27 mouse cellular contexts compared by ENCODE assay signal in genomic region chr8:122197342-122197741, GRCm38 (mm10).
A peak's percentile ranks its signal among the peaks of the same experiment; 100 is the strongest.
DNase-seq lines count a peak whose midpoint lies in the region; ATAC-seq lines count a peak whose summit lies in the region.
"Had no signal": no experiment of that assay in that cellular context is flagged by ENCODE, and none has a peak within 500 bp of the region (broad histone marks: within the 10 kb centered on the region; RNA-seq: fewer than 3 reads in every experiment).

No protein-coding gene starts in this region.

- no peaks in the 10 kb centered on the region for H3K27me3 ChIP-seq in forebrain, embryonic 10.5 days (ENCODE audit: poor library complexity, severe bottlenecking)
- H3K27me3 ChIP-seq: embryonic facial prominence, embryonic 13.5 days; embryonic facial prominence, embryonic 15.5 days; forebrain, embryonic 13.5 days; forebrain, embryonic 15.5 days; Patski had no signal

- no peak overlapping the region for H3K4me3 ChIP-seq in forebrain, embryonic 10.5 days
- H3K4me3 ChIP-seq: embryonic facial prominence, embryonic 13.5 days; embryonic facial prominence, embryonic 15.5 days; erythroblast, embryonic 14.5 days; forebrain, embryonic 13.5 days; forebrain, embryonic 15.5 days had no signal

- no peaks in the 10 kb centered on the region for H3K9me3 ChIP-seq in forebrain, embryonic 10.5 days
- H3K9me3 ChIP-seq: embryonic facial prominence, embryonic 13.5 days; embryonic facial prominence, embryonic 15.5 days; forebrain, embryonic 13.5 days; forebrain, embryonic 15.5 days; G1E had no signal

- H3K27ac ChIP-seq in forebrain, embryonic 10.5 days = no peak overlapping the region
- H3K27ac ChIP-seq: embryonic facial prominence, embryonic 13.5 days; embryonic facial prominence, embryonic 15.5 days; forebrain, embryonic 13.5 days; forebrain, embryonic 15.5 days had no signal

- WGBS in forebrain, embryonic 10.5 days = 75% methylated on average over 5 of the region's 5 CpGs

- ATAC-seq in common myeloid progenitor, adult 5-6 weeks (replicated peaks; ENCODE audit: low read depth, poor library complexity, severe bottlenecking) = peak; percentile 64
- peak; percentile 46; the same call in 1 of the 2 replicates for ATAC-seq in megakaryocyte progenitor cell, adult 5-6 weeks (replicated peaks; ENCODE audit: poor library complexity)
- ATAC-seq: CD4-positive, CD25-positive, alpha-beta regulatory T cell, adult 4 months; forebrain, embryonic 13.5 days; forebrain, embryonic 15.5 days; forebrain, postnatal 0 days; Patski had no signal

- H3K36me3 ChIP-seq in forebrain, embryonic 10.5 days (replicated peaks) = no peaks in the 10 kb centered on the region
- H3K36me3 ChIP-seq: embryonic facial prominence, embryonic 13.5 days; embryonic facial prominence, embryonic 15.5 days; forebrain, embryonic 15.5 days; G1E had no signal

- H3K4me1 ChIP-seq in forebrain, embryonic 10.5 days = peaks cover 30% of the 10 kb centered on the region

- peak; percentile 82 for DNase-seq in 416B (ENCODE audit: low read depth)
- DNase-seq in R1 (ENCODE audit: low read depth, low spot score) = peak; percentile 20
- no peak for DNase-seq in heart, postnatal 4 days
- DNase-seq in forebrain, embryonic 10.5 days (ENCODE audit: extremely low spot score, low spot score) = no peak
- DNase-seq in spleen, adult 12 weeks (ENCODE audit: low spot score) = no peak
- no peak for DNase-seq in gastrocnemius, postnatal 25 days
- DNase-seq: adrenal gland, adult 2 months; adrenal gland, postnatal 10 days; adrenal gland, postnatal 25 days; B cell, adult 2 months; cerebellum, adult 11-12 months; cerebellum, adult 2 months; cerebellum, adult 9-10 months; cerebellum, postnatal 10 days; cerebellum, postnatal 25 days; embryo, embryonic 11 days; forebrain, postnatal 0 days had no signal

Comparison
In these comparisons a context has a peak if more than half of its experiments do, and no peak if none do; other contexts are left out.
1. DNase-seq: peak in 416B (single experiment) and R1 (single experiment); none in heart, postnatal 4 days (single experiment), forebrain, embryonic 10.5 days (single experiment), spleen, adult 12 weeks (single experiment) and gastrocnemius, postnatal 25 days (single experiment).